Mouse (Mus musculus) lung, adult 2 months (tissue): ENCODE measurements around the gene D630039A03Rik. TPM values are rescaled to one million over a fixed set of nuclear protein-coding genes. Genes with fewer than 3 reads are reported as not detected.

Experiments
- DNase-seq: peaks from one replicate; pipeline ENCODE4 v3.0.0; 2022
- H3K4me1 ChIP-seq: fragments of 200-500 bp; 2 replicates; pipeline ENCODE4 v1.6.1; 2011; ENCODE audit warnings: low read length; ENCODE audit not compliant: control insufficient read depth, insufficient read depth
- H3K4me3 ChIP-seq: fragments of 200-500 bp; replicated peaks from 2 replicates; pipeline ENCODE3; 2011; ENCODE audit warnings: low read depth, mild to moderate bottlenecking, control low read depth, low read length; ENCODE audit errors: extremely low read depth
- CTCF ChIP-seq: fragments of 200-500 bp; IDR thresholded peaks from 2 replicates; pipeline ENCODE4 v1.5.1; 2011; ENCODE audit warnings: mild to moderate bottlenecking, low read length, control low read depth; ENCODE audit not compliant: insufficient read depth
- POLR2A ChIP-seq: fragments of 200-500 bp; IDR thresholded peaks from 2 replicates; pipeline ENCODE4 v1.6.1; 2011; ENCODE audit warnings: low read depth, mild to moderate bottlenecking, control low read depth, low read length, borderline replicate concordance; ENCODE audit errors: extremely low read depth
- WGBS: fragments of 180-500 bp; shearing (Covaris S2); methylation state at CpG from one replicate; pipeline ENCODE4 v1.1.7; 2018; 5-methylcytosine and 5-hydroxymethylcytosine counted together
- polyA plus RNA-seq: library from polyadenylated mRNA; depleted of rRNA; stranded (reverse); fragments of >200 nt; gene quantifications from 2 replicates; pipeline ENCODE4 v1.2.3, GENCODE M21; 2012; rRNA removed

The D630039A03Rik gene
- polyA plus RNA-seq = 3.2 and 5.4 TPM in 2 replicates

- Histone ChIP-seq H3K4me1 (no peaks in the 10 kb centered on the region; the same call in 1 of the 2 replicates), H3K4me3 (peak within 1 kb of the TSS; percentile 44)
- DNase-seq = peak; percentile 57
- WGBS = 19% methylated on average over 9 of the region's 9 CpGs
- TF ChIP-seq CTCF = no peak
- no peak for TF ChIP-seq POLR2A
Measured at GRCm38 (mm10) chr4:57916201-57916661, at the start of gene D630039A03Rik. Gene D630039A03Rik, minus strand, starts transcription at chr4:57916297.

GRCm38 (mm10) chr4:57965516-57965915 lies 49.4 kb upstream of the D630039A03Rik start:
- no peak for DNase-seq
- Histone ChIP-seq H3K4me1 (peaks cover 6% of the 10 kb centered on the region), H3K4me3 (no peak overlapping the region)
- TF ChIP-seq CTCF (no peak), POLR2A (no peak)
- WGBS = 95% methylated on average over 4 of the region's 4 CpGs

GRCm38 (mm10) chr4:57964143-57964542 lies 48.0 kb upstream of the D630039A03Rik start:
- no peak overlapping the region for H3K4me3 ChIP-seq
- peaks cover 6% of the 10 kb centered on the region for H3K4me1 ChIP-seq
- DNase-seq = no peak
- 68% methylated on average over 1 of the region's 1 CpGs for WGBS
- TF ChIP-seq POLR2A (no peak), CTCF (no peak)

GRCm38 (mm10) chr4:57959056-57959455 lies 43.0 kb upstream of the D630039A03Rik start:
- DNase-seq = no peak
- H3K4me3 ChIP-seq = no peak overlapping the region
- TF ChIP-seq POLR2A (no peak), CTCF (no peak)
- 90% methylated on average over 8 of the region's 8 CpGs for whole genome bisulfite sequencing
- H3K4me1 ChIP-seq = peaks cover 12% of the 10 kb centered on the region

- Histone ChIP-seq H3K4me1 (peaks cover 12% of the 10 kb centered on the region), H3K4me3 (no peak overlapping the region)
- TF ChIP-seq POLR2A (no peak), CTCF (no peak)
- 59% methylated on average over 9 of the region's 9 CpGs for WGBS
- DNase-seq = no peak
Measured at GRCm38 (mm10) chr4:57958098-57958497, 42.0 kb upstream of the D630039A03Rik start.

- WGBS = 34% methylated on average over 11 of the region's 11 CpGs
Measured at GRCm38 (mm10) chr4:57957200-57958085, 41.3 kb upstream of the D630039A03Rik start.

GRCm38 (mm10) chr4:57956029-57956960 lies 40.2 kb upstream of the D630039A03Rik start, which contains the start of gene Txn1:
Gene Txn1, minus strand, starts transcription at chr4:57956411.
- peaks cover 12% of the 10 kb centered on the region for H3K4me1 ChIP-seq
- under 1% methylated on average over 71 of the region's 71 CpGs for WGBS
- H3K4me3 ChIP-seq = peak within 1 kb of the TSS; percentile 96
- peak; percentile 98 for DNase-seq
- TF ChIP-seq CTCF = no peak
- TF ChIP-seq POLR2A = peak; percentile 99

More at GRCm38 (mm10) chr4:57957200-57958085, 41.3 kb upstream of the D630039A03Rik start:
- no peak for DNase-seq
- Histone ChIP-seq H3K4me3 (peak overlapping the region; percentile 66), H3K4me1 (peaks cover 12% of the 10 kb centered on the region)
- no peak for TF ChIP-seq CTCF
- no peak for TF ChIP-seq POLR2A

GRCm38 (mm10) chr4:57955544-57955958 lies 39.5 kb upstream of the D630039A03Rik start:
- TF ChIP-seq CTCF = no peak
- peak; percentile 37; the same call in 1 of the 2 replicates for TF ChIP-seq POLR2A
- WGBS = under 1% methylated on average over 25 of the region's 25 CpGs
- peak; percentile 75 for DNase-seq

GRCm38 (mm10) chr4:57954991-57955390 lies 38.9 kb upstream of the D630039A03Rik start:
- DNase-seq = no peak
- TF ChIP-seq POLR2A (no peak), CTCF (no peak)
- WGBS = 52% methylated on average over 8 of the region's 8 CpGs
- Histone ChIP-seq H3K4me3 (peak overlapping the region; percentile 96), H3K4me1 (peaks cover 12% of the 10 kb centered on the region)

More at GRCm38 (mm10) chr4:57955544-57955958, 39.5 kb upstream of the D630039A03Rik start:
- Histone ChIP-seq H3K4me3 (peak overlapping the region; percentile 96), H3K4me1 (peaks cover 12% of the 10 kb centered on the region)
